ENCODE assay signal across 16 mouse cellular contexts in the genomic region with DNA sequence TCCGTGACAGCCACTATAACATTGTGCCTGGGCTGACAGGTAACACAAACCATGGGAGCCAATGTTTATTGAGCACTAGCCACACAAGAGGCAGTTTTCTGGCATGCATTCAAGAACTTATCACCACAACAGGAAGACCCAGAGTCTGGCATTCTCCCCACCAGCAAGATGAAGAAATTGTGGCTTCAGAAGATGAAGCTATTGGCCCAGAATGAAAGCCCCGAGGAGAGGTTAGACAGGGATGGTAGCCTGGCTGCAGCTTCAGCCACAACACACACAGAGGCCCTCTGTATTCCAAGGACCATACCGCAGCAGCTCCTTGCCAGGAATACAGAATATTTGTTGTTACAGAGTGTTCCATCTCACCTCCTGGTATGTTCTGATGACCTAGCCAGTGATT.
DNase-seq lines count a peak whose midpoint lies in the region; ATAC-seq and TF ChIP-seq lines count a peak whose summit lies in the region.
"Had no signal": no experiment of that assay in that cellular context is flagged by ENCODE, and none has a peak within 500 bp of the region (broad histone marks: within the 10 kb centered on the region; RNA-seq: fewer than 3 reads in every experiment).

No protein-coding gene starts in this region.

- 54% methylated on average over 3 of the region's 3 CpGs for WGBS in hindbrain, postnatal 0 days
- 80% methylated on average over 3 of the region's 3 CpGs for WGBS in hindbrain, embryonic 12.5 days

- no peak overlapping the region for H3K4me3 ChIP-seq in hindbrain, postnatal 0 days (ENCODE audit: low read length)
- H3K4me3 ChIP-seq in hindbrain, embryonic 12.5 days = no peak overlapping the region
- H3K4me3 ChIP-seq: heart, embryonic 15.5 days; hindbrain, embryonic 10.5 days; intestine, embryonic 15.5 days; neural tube, embryonic 15.5 days; stomach, embryonic 15.5 days had no signal

- H3K9ac ChIP-seq in hindbrain, postnatal 0 days (replicated peaks; ENCODE audit: low read length) = no peak overlapping the region
- H3K9ac ChIP-seq in hindbrain, embryonic 12.5 days = no peak overlapping the region
- H3K9ac ChIP-seq: heart, embryonic 15.5 days; intestine, embryonic 15.5 days; liver, postnatal 0 days; neural tube, embryonic 15.5 days; stomach, embryonic 15.5 days had no signal

- ATAC-seq in hindbrain, postnatal 0 days = 0 out of 2 replicates have a peak, but pooled peaks have one; percentile 32
- no peak for ATAC-seq in hindbrain, embryonic 12.5 days (ENCODE audit: low FRiP score)
- ATAC-seq: intestine, embryonic 15.5 days; liver, postnatal 0 days had no signal

- DNase-seq in adrenal gland, adult (ENCODE audit: inconsistent age in 2 of 2, low spot score in 1 of 2) = peak; percentile 56 to 58
- no peak for DNase-seq in adrenal gland, postnatal 14 days
- peak; percentile 8 for DNase-seq in hindbrain, postnatal 0 days (ENCODE audit: low spot score)
- DNase-seq in ovary, adult 18-20 months (ENCODE audit: low spot score) = peak; percentile 26
- no peak for DNase-seq in ovary, postnatal 36 days (ENCODE audit: low spot score)
- DNase-seq in lung, postnatal 14 days = peak; percentile 5
- no peak for DNase-seq in left cerebral cortex, adult 11 months (ENCODE audit: low spot score)
- DNase-seq: cerebellum, adult 11-12 months; kidney, postnatal 10 days; liver, postnatal 0 days had no signal

- H3K27ac ChIP-seq in hindbrain, postnatal 0 days = no peak overlapping the region
- no peak overlapping the region for H3K27ac ChIP-seq in hindbrain, embryonic 12.5 days
- H3K27ac ChIP-seq: heart, embryonic 15.5 days; hindbrain, embryonic 10.5 days; intestine, embryonic 15.5 days; neural tube, embryonic 15.5 days; stomach, embryonic 15.5 days had no signal

- H3K9me3 ChIP-seq in hindbrain, postnatal 0 days (ENCODE audit: low read length) = no peaks in the 10 kb centered on the region
- no peaks in the 10 kb centered on the region for H3K9me3 ChIP-seq in hindbrain, embryonic 12.5 days (replicated peaks)
- H3K9me3 ChIP-seq: heart, embryonic 15.5 days; hindbrain, embryonic 10.5 days; intestine, embryonic 15.5 days; neural tube, embryonic 15.5 days; stomach, embryonic 15.5 days had no signal

- no peak for TF ChIP-seq CTCF in hindbrain, postnatal 0 days (IDR thresholded peaks at IDR 0.05; ENCODE audit: low read depth)

- H3K4me2 ChIP-seq in hindbrain, postnatal 0 days (ENCODE audit: low read depth, low read length) = no peak overlapping the region
- no peak overlapping the region for H3K4me2 ChIP-seq in hindbrain, embryonic 12.5 days (replicated peaks)
- H3K4me2 ChIP-seq: heart, embryonic 15.5 days; intestine, embryonic 15.5 days; neural tube, embryonic 15.5 days; stomach, embryonic 15.5 days had no signal

- no peaks in the 10 kb centered on the region for H3K36me3 ChIP-seq in hindbrain, postnatal 0 days (ENCODE audit: insufficient read depth, low read length)
- no peaks in the 10 kb centered on the region for H3K36me3 ChIP-seq in hindbrain, embryonic 12.5 days
- H3K36me3 ChIP-seq: heart, embryonic 15.5 days; hindbrain, embryonic 10.5 days; intestine, embryonic 15.5 days; neural tube, embryonic 15.5 days; stomach, embryonic 15.5 days had no signal

- H3K27me3 ChIP-seq in hindbrain, postnatal 0 days (ENCODE audit: insufficient read depth, low read length) = no peaks in the 10 kb centered on the region
- H3K27me3 ChIP-seq in hindbrain, embryonic 12.5 days = no peaks in the 10 kb centered on the region
- H3K27me3 ChIP-seq: intestine, embryonic 15.5 days; neural tube, embryonic 15.5 days; stomach, embryonic 15.5 days had no signal

- H3K4me1 ChIP-seq in hindbrain, postnatal 0 days (ENCODE audit: insufficient read depth, low read length) = no peaks in the 10 kb centered on the region
- H3K4me1 ChIP-seq in hindbrain, embryonic 12.5 days = no peaks in the 10 kb centered on the region
- H3K4me1 ChIP-seq: heart, embryonic 15.5 days; hindbrain, embryonic 10.5 days; stomach, embryonic 15.5 days had no signal

Comparison
In these comparisons a context has a peak if more than half of its experiments do, and no peak if none do; other contexts are left out.
1. DNase-seq: peak in adrenal gland, adult (2 of 2), hindbrain, postnatal 0 days (single experiment), ovary, adult 18-20 months (single experiment) and lung, postnatal 14 days (single experiment); none in adrenal gland, postnatal 14 days (single experiment), ovary, postnatal 36 days (single experiment) and left cerebral cortex, adult 11 months (single experiment).